Mouse (Mus musculus): ENCODE data around the gene Disc1. TPM values are rescaled to one million over a fixed set of nuclear protein-coding genes. Genes with fewer than 3 reads are reported as not detected.

Gene Disc1
- polyA plus RNA-seq, 1 experiment, result not detected

DNA sequence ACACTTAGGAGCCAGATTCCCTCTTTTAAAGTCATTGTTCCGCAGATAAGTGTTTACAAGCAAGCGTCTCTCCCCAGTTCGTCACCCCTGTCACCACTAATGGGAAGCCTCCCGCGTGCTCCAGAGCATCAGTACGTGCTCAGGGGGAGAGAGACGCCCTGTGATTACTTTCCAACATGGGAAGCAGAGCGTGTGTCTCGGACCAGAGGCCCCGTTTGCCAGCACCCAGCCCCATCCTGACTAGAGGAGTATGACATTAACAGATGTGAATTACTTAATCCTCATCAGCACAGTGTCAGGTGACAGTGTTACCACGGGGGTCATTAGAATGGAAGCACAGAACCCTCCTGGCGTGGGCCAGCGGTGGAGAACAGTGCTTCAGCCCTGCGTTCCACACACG, 15.3 kb upstream of the Disc1 start:
- no peaks in the 10 kb centered on the region; the same call in 1 of the 2 replicates for H3K4me1 ChIP-seq (ENCODE audit: control insufficient read depth)
- TF ChIP-seq TAL1 (IDR thresholded peaks at IDR 0.05; ENCODE audit: low read length) (no peak), GATA1 (IDR thresholded peaks at IDR 0.05; ENCODE audit: low read length) (no peak)
- H3K4me3 ChIP-seq (replicated peaks), result no peak overlapping the region
- peaks cover 37% of the 10 kb centered on the region for H3K36me3 ChIP-seq (ENCODE audit: control insufficient read depth)
- H3K9me3 ChIP-seq (ENCODE audit: control insufficient read depth, low read length), result 0 out of 2 replicates have a peak, but pooled peaks cover 3% of the 10 kb centered on the region
- no peaks in the 10 kb centered on the region for H3K27me3 ChIP-seq (ENCODE audit: control insufficient read depth)

- no peak overlapping the region for H3K4me3 ChIP-seq (replicated peaks)
These were observed 13.2 kb upstream of the Disc1 start for GRCm38 (mm10) chr8:125040587-125041375.

GRCm38 (mm10) chr8:125041496-125041895, 12.5 kb upstream of the Disc1 start:
- TF ChIP-seq TAL1 (IDR thresholded peaks at IDR 0.05; ENCODE audit: low read length) (no peak), GATA1 (IDR thresholded peaks at IDR 0.05; ENCODE audit: low read length) (no peak)

More at GRCm38 (mm10) chr8:125040587-125041375, 13.2 kb upstream of the Disc1 start:
- Histone ChIP-seq H3K4me1 (ENCODE audit: control insufficient read depth) (no peaks in the 10 kb centered on the region), H3K27me3 (ENCODE audit: control insufficient read depth) (no peaks in the 10 kb centered on the region), H3K36me3 (ENCODE audit: control insufficient read depth) (peaks cover 24% of the 10 kb centered on the region), H3K9me3 (ENCODE audit: control insufficient read depth, low read length) (0 out of 2 replicates have a peak, but pooled peaks cover 3% of the 10 kb centered on the region)
- TF ChIP-seq GATA1 (IDR thresholded peaks at IDR 0.05; ENCODE audit: low read length) (no peak), TAL1 (IDR thresholded peaks at IDR 0.05; ENCODE audit: low read length) (no peak)

DNA sequence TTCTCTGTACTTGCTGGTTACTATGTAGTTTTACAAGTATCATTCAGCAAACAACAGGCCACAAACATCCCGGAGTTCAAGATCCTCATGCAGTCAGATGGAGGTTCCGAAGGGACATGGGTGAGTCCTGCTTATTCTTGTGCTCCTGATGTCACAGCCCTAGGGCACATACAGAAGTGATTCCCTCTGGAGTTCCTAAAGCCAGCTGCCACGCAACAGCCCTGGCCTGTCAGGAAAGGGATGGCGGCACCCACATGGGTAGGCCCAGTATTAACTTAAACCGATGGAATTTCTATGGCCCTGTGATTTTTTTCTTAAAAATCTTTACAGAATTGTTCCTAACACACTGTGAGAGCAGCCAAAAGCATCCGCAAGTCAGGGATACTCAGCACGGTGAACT, 10.6 kb upstream of the Disc1 start:
- Histone ChIP-seq H3K4me3 (replicated peaks) (no peak overlapping the region), H3K4me1 (ENCODE audit: control insufficient read depth) (no peaks in the 10 kb centered on the region), H3K9me3 (ENCODE audit: control insufficient read depth, low read length) (0 out of 2 replicates have a peak, but pooled peaks cover 3% of the 10 kb centered on the region), H3K27me3 (ENCODE audit: control insufficient read depth) (no peaks in the 10 kb centered on the region), H3K36me3 (ENCODE audit: control insufficient read depth) (peaks cover 9% of the 10 kb centered on the region)
- TF ChIP-seq TAL1 (IDR thresholded peaks at IDR 0.05; ENCODE audit: low read length) (no peak), GATA1 (IDR thresholded peaks at IDR 0.05; ENCODE audit: low read length) (no peak)

More at GRCm38 (mm10) chr8:125041496-125041895, 12.5 kb upstream of the Disc1 start:
- peaks cover 21% of the 10 kb centered on the region for H3K36me3 ChIP-seq (ENCODE audit: control insufficient read depth)
- no peaks in the 10 kb centered on the region for H3K27me3 ChIP-seq (ENCODE audit: control insufficient read depth)
- H3K4me3 ChIP-seq (replicated peaks), result no peak overlapping the region
- no peaks in the 10 kb centered on the region for H3K4me1 ChIP-seq (ENCODE audit: control insufficient read depth)
- 0 out of 2 replicates have a peak, but pooled peaks cover 3% of the 10 kb centered on the region for H3K9me3 ChIP-seq (ENCODE audit: control insufficient read depth, low read length)

GRCm38 (mm10) chr8:125043935-125044334, 10.1 kb upstream of the Disc1 start:
- Histone ChIP-seq H3K27me3 (ENCODE audit: control insufficient read depth) (no peaks in the 10 kb centered on the region), H3K4me3 (replicated peaks) (no peak overlapping the region), H3K36me3 (ENCODE audit: control insufficient read depth) (peaks cover 5% of the 10 kb centered on the region), H3K9me3 (ENCODE audit: control insufficient read depth, low read length) (0 out of 2 replicates have a peak, but pooled peaks cover 3% of the 10 kb centered on the region), H3K4me1 (ENCODE audit: control insufficient read depth) (no peaks in the 10 kb centered on the region)
- TF ChIP-seq GATA1 (IDR thresholded peaks at IDR 0.05; ENCODE audit: low read length) (no peak), TAL1 (IDR thresholded peaks at IDR 0.05; ENCODE audit: low read length) (no peak)

GRCm38 (mm10) chr8:125045760-125046159, 8.2 kb upstream of the Disc1 start:
- TF ChIP-seq TAL1 (IDR thresholded peaks at IDR 0.05; ENCODE audit: low read length) (no peak), GATA1 (IDR thresholded peaks at IDR 0.05; ENCODE audit: low read length) (no peak)
- Histone ChIP-seq H3K27me3 (ENCODE audit: control insufficient read depth) (no peaks in the 10 kb centered on the region), H3K4me3 (replicated peaks) (no peak overlapping the region), H3K36me3 (ENCODE audit: control insufficient read depth) (no peaks in the 10 kb centered on the region), H3K4me1 (ENCODE audit: control insufficient read depth) (no peaks in the 10 kb centered on the region), H3K9me3 (ENCODE audit: control insufficient read depth, low read length) (no peaks in the 10 kb centered on the region)

GRCm38 (mm10) chr8:125049051-125049750, 4.8 kb upstream of the Disc1 start:
- Histone ChIP-seq H3K9me3 (ENCODE audit: control insufficient read depth, low read length) (peaks cover 6% of the 10 kb centered on the region), H3K4me3 (replicated peaks) (no peak overlapping the region), H3K36me3 (ENCODE audit: control insufficient read depth) (no peaks in the 10 kb centered on the region), H3K27me3 (ENCODE audit: control insufficient read depth) (peaks cover 20% of the 10 kb centered on the region), H3K4me1 (ENCODE audit: control insufficient read depth) (no peaks in the 10 kb centered on the region)
- TF ChIP-seq GATA1 (IDR thresholded peaks at IDR 0.05; ENCODE audit: low read length) (no peak), TAL1 (IDR thresholded peaks at IDR 0.05; ENCODE audit: low read length) (no peak)

- TF ChIP-seq GATA1 (IDR thresholded peaks at IDR 0.05; ENCODE audit: low read length) (no peak), TAL1 (IDR thresholded peaks at IDR 0.05; ENCODE audit: low read length) (no peak)
- Histone ChIP-seq H3K27me3 (ENCODE audit: control insufficient read depth) (peaks cover 26% of the 10 kb centered on the region), H3K9me3 (ENCODE audit: control insufficient read depth, low read length) (peaks cover 8% of the 10 kb centered on the region), H3K4me1 (ENCODE audit: control insufficient read depth) (no peaks in the 10 kb centered on the region), H3K36me3 (ENCODE audit: control insufficient read depth) (no peaks in the 10 kb centered on the region), H3K4me3 (replicated peaks) (no peak overlapping the region)
These were observed 4.2 kb upstream of the Disc1 start for GRCm38 (mm10) chr8:125049826-125050225.

- no peaks in the 10 kb centered on the region for H3K4me1 ChIP-seq (ENCODE audit: control insufficient read depth)
- H3K36me3 ChIP-seq (ENCODE audit: control insufficient read depth), result no peaks in the 10 kb centered on the region
- TF ChIP-seq TAL1 (IDR thresholded peaks at IDR 0.05; ENCODE audit: low read length) (no peak), GATA1 (IDR thresholded peaks at IDR 0.05; ENCODE audit: low read length) (no peak)
- H3K9me3 ChIP-seq (ENCODE audit: control insufficient read depth, low read length), result peaks cover 12% of the 10 kb centered on the region
- H3K4me3 ChIP-seq (replicated peaks), result no peak overlapping the region
- H3K27me3 ChIP-seq (ENCODE audit: control insufficient read depth), result peaks cover 36% of the 10 kb centered on the region
These were observed 2.0 kb upstream of the Disc1 start for GRCm38 (mm10) chr8:125052026-125052425.

Measured in erythroblast, embryonic 14.5 days (primary cell).